Mouse (Mus musculus): ENCODE data around the gene Gfm2. TPM values are rescaled to one million over a fixed set of nuclear protein-coding genes. Genes with fewer than 3 reads are reported as not detected.

Gfm2 gene
- total RNA-seq, 2 experiments from 2014 or later, result 40.1 to 50.3 TPM

DNA sequence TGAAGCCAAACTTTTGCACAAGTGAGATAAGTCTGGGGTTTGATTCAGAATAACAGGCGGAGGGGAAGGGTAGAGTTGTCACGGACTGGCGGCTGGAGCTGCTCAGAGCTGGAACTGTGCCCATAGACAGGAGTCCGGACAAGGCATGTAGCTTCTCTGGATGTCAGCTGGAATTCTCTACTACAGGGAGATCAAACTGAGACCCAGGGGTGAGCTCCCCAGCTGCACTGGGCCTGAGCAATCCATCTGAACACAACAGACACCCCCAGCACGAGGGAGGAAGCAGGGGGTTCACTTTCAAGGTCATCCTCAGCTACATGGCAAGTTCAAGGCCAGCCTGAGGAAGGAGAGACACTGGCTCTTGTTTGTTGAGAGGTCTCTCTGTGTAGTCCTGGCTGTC lies 46.9 kb downstream of the Gfm2 start:
- ATAC-seq (replicated peaks; ENCODE audit: low FRiP score, low TSS enrichment, poor library complexity, severe bottlenecking), result peak; percentile 38; the same call in 1 of the 2 replicates

DNA sequence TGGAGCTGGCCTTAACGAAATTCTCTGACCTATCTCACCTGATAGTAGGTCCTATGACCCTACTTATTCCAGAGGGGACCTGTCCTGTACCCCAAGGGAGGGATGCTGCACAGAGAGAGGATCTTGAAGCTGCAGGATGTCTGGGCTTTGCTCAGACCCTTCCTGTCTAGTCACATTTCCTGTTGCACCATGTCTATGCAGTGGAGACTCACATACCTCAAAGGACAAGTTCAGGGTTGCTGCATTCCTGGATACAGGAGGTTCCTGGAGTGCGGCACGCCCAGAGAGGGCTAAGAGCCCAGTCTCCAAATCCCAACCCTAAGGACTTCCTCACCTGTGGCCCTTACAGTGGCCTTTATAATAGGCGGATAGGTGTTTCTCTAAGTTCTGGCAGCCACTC lies 48.6 kb downstream of the Gfm2 start:
- ATAC-seq (replicated peaks; ENCODE audit: low FRiP score, low TSS enrichment, poor library complexity, severe bottlenecking), result no peak

DNA sequence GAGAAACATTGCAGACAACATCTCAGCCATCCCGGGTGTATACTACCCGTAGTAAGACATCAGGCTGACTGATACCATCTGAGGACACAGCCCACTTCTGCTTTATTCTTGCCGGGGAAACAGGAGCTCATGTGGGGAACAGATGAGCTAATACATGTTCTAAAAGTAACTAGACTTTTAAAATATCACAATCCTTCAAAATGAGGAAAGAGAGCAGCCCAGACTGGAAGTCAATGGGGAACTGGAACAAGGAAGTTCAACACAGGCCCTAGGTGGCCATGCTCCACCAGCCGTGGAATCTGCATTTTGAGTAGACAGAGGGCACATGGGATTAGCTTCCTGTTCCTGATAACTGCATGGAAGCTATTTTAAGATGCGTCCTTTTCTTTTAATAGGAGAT lies 50.0 kb downstream of the Gfm2 start:
- ATAC-seq (replicated peaks; ENCODE audit: low FRiP score, low TSS enrichment, poor library complexity, severe bottlenecking), result no peak

DNA sequence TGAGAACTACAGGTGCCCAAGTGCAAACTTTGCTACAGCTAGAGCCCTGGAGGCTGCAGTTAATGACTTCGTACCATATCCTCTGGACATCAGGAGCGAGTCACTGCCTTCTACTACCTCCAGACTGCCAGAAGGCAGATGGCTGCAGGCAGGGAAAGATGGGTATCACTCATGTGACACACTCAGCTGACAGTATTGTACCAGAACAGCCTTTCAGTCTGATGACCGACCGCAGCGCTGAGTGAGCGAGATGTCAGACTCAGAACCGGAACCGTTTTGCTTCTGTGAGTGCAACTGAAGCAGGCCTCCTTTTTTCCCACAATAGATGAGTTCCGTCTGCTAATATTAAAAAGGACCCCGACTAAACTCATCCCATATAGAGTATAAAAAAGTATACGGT lies 54.9 kb downstream of the Gfm2 start:
- ATAC-seq (replicated peaks; ENCODE audit: low FRiP score, low TSS enrichment, poor library complexity, severe bottlenecking), result no peak

DNA sequence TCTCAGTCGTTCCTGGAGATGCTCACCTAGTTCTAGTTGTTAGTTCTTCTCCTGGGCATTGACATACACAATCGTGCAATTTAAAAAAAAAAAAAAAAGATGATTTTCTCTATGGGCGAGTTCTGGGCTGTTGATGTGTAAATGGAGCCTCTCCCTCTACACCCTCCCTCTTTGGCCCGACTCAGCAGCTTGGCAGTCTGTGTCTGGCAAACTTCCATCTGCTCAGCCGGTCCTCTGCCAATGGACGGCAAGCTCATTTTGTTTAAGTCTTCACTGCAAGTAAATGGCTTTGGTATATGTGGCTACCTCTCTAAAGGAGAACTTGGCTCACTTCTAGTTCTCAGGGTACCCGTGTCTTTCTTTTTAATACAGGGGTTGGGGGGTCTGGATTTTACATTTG lies 55.7 kb downstream of the Gfm2 start:
- ATAC-seq (replicated peaks; ENCODE audit: low FRiP score, low TSS enrichment, poor library complexity, severe bottlenecking), result no peak

DNA sequence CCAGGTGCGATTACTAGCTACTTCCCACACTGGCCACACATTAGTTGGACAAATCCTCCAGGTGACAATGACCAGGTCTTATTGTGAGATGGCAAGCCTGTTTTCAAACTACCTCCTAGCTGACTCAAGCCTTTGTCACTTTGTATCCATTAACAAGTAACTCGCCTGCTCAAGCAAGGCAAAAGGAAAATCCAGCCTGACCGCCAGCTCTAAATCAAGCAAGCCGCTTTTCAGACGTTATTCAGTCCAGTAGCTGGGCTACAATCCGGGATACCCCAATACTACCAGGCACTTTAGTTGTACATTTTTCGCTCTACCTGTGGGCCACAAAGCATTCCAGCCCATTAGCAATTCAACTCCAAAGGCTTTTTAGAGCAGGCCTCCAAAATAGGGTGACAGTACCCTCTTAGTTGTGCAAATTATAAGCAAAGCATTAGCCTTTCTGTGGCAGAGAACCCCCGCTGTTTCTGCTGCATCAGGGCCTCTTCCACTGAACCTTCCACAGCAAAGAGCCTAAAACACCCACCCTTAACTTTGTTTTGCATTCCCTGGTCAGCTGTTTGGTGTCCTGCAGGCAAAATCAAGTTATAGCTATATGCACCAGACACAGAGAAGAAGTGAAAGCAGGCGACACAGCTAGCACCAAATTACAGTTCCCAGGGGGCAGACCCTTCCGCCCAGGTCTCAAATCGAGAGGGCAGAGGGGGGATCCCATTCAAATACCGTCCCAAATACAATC lies 58.6 kb downstream of the Gfm2 start:
- no peak for ATAC-seq (replicated peaks; ENCODE audit: low FRiP score, low TSS enrichment, poor library complexity, severe bottlenecking)

DNA sequence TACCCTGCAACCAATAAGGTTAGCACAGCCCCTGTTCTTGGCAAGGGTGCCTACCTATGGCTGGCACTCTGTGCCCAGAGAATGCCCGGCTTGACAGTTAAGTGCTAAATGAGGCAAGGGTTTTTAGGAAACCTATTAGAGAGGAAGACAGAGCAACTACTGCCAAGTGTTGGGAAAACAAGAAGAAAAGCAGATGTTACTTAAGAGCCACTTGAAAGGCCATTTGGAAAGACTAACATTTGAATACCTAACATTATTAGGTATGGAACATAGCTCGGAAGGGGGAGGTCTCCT lies 59.1 kb downstream of the Gfm2 start:
- no peak for ATAC-seq (replicated peaks; ENCODE audit: low FRiP score, low TSS enrichment, poor library complexity, severe bottlenecking)

DNA sequence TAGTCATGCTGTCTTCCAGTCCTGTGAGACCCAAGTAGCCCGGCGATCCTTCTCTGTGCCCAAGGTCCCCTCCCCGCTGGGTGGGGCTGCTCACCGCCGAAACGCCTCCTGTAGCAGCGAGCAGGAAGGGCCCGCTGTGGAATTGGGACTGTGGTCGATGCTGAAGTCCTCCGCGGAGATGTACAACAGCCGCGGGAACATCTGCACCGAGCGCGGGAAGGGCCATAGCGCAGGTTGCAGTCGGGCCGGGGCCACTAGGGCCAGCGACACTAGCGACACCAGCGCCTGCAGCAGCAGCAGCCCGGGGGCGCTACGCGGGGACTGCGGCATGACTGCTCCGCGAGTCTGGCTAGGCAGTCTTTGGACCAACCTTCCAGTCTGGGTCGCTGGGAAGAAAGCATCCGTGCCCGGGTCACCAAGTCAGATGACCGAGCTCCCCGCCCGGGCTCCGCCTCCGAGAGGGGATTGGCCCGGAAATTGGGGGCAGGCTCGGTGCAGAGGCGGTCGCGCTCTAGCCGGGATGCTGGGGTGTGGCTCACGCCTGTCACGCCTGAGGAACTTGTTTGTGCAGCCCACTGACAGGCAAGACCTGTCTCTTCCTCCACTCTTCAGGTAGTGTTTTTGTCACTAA lies 60.3 kb downstream of the Gfm2 start, which contains the start of gene Hexb:
Gene Hexb (minus strand): TSS at position 426 of the 631 bp plus-strand sequence.
- peak; percentile 99 for ATAC-seq (replicated peaks; ENCODE audit: low FRiP score, low TSS enrichment, poor library complexity, severe bottlenecking)

DNA sequence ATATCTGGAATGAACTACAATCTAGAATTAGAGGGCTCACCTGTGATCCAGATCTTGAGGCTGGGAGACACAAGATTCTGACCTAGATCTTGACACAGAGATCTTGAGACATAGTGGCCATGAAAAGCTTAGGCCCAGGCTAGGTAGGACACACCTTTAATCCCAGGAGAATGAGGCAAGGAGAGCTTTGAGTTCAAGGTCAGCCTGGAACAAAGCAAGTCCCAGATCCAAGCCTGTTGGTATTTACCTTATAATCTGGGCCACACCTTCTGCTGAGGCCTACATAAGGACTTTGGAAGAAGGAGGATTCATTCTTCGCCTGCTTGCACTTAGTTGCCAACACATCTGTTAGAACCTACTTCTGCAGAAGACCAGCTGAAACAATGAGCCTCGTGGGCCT lies 61.4 kb downstream of the Gfm2 start:
- no peak for ATAC-seq (replicated peaks; ENCODE audit: low FRiP score, low TSS enrichment, poor library complexity, severe bottlenecking)

DNA sequence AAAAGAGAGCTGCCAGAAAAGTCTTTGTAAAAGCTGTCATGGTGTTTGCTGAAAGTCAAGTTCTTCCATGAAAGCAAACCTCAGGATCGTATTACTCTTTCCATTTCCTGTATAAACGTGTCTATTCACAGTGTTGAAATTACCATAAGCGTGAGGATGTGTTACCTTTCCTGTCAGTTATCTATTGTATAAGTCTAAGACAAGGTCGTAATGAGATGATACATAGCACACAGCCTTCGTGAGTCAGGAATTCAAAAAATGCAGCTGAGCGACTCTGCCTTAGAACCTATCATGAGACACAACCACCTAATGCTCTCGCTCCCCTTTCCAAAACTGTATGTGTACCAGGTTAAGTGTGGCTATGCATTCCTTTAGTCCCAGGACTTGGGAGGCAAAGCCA lies 63.3 kb downstream of the Gfm2 start:
- ATAC-seq (replicated peaks; ENCODE audit: low FRiP score, low TSS enrichment, poor library complexity, severe bottlenecking), result no peak

DNA sequence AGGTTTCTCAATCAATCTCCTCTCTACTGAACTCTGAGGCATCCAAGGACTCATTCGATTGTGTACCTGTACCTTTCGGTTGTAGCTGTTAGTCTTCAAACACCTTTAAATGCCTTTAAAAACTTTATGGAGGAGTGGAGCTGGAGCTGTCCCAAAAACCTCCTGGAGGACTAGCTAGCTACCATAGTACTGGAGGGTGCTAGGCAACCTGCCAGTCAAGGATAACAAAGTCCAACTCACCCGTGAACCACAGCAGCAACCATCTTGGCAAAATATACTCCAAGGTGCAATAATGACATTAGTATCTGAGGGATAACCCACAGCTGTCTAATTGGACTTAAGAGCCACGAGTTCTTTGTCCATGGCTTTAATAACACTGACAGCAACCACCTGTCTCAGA lies 64.2 kb downstream of the Gfm2 start:
- no peak for ATAC-seq (replicated peaks; ENCODE audit: low FRiP score, low TSS enrichment, poor library complexity, severe bottlenecking)

DNA sequence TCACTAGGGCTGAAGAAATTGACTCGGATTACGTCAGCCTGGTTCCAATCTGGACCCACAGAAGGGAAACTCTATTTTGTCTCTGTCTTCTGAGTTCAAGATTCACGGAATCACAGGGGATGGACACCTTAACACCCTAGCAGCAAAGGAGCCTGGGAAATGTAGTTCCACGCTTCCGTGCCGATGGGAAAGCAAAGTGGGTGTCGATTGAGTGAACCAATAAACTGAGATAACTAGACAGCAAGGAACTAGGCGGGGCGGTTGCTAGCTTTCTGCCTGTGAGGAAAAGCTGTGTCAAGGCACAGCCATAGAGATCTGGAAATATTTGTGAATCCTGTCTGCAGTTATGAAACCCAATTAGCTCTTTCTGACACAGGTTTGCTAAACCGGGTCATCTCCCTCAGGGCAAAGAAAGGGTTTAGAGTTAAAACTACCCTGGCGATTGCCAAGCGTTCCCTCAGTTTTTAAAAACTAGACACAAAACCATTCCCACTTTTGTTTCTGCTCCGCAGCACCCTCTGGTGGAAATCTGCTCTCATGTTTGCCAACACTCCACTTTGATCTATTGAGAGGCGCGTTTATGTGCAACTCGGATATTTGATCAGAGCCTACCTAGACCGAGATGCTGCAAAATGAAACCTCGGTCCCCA lies 67.4 kb downstream of the Gfm2 start:
- peak; percentile 93 for ATAC-seq (replicated peaks; ENCODE audit: low FRiP score, low TSS enrichment, poor library complexity, severe bottlenecking)

DNA sequence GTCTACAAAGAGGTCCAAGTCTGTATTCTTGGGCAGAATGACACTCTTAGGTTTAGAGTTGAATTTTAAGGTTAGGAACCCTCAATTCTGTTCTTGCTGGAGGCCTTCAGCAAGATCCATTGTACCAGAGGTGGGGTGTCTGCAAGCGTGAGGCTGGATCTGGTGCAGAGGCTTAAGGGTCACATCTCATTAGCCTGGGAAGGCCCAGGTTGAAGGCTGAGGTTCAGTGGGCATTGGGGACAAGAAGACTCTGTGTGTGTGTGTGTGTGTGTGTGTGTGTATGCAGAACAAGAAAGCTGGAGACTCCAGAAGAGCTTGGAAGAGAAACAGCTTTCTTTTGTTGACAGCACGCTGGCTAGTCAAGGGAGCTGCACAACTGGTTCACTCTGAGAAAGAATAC lies 68.3 kb downstream of the Gfm2 start:
- ATAC-seq (replicated peaks; ENCODE audit: low FRiP score, low TSS enrichment, poor library complexity, severe bottlenecking), result no peak

DNA sequence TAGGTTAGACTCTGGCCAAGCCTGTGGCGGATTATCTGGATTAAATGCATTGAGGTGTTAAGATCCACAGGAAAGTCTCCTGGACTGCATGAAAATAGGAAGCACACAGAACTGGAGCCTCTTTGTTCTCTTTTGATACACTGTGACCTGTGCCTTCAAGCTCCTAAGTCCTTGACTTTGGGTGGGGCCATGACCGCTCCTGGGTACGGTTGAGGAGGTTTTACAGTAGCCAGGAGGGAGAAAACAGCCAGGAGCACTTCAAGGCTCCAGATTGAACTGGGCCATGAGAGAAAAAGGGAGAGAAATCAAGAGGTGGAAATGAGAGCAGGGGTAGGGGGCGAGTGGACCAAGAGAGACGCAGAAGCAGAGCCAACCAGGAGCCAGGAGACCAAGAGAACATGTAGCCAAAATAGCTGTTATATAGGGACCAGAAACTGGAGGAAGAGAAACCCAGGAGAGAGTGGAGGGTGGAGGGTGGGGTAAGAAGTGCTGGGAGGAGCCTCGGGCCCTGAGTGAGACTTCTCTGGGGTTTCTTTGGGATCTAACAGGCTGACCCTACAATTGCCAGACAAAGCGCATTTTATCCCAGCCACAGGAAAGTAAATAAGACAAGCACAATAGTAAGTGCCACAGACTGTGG lies 69.9 kb downstream of the Gfm2 start:
- no peak for ATAC-seq (replicated peaks; ENCODE audit: low FRiP score, low TSS enrichment, poor library complexity, severe bottlenecking)

DNA sequence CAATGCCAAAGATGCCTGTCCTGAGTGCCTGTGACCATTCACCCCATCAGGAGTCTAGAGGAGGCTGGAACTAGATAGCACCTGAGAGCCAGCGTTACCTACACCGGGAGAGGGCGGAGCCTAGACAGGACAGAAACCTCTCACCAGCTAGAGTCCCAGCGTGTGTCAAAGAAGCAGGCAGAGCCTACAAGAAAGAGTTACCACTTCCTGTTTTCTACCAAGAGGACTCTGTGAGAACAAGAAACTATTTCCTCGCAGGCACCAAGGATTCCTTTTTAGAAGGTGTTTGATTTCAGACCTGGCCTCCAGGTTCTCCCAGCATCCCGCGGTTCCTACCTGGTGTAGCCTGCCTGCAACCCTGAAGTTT lies 70.4 kb downstream of the Gfm2 start:
- no peak for ATAC-seq (replicated peaks; ENCODE audit: low FRiP score, low TSS enrichment, poor library complexity, severe bottlenecking)

DNA sequence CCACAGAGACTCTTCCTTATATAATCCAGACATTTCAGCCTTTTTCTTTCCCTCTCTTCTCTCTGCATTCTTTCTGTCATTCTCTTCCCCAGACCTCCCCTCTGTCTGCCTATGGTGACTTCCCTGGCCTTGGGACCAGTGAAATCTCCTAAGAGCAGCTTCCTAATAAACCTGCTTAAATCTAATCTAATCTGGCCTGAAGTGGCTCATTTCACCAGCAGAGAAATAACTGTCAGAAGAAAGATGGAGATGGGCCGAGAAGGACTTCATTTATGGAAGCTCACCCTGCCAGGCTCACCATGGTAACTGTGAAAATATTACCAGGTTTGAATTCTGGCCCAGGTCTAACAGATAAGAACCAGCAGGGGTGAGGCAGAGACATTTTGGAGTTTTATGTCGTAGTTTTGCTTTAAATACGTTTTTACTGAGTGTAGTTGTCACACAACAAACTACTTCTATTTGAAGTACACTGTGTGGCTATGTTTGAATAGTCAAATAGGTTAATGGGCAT lies 70.8 kb downstream of the Gfm2 start:
- ATAC-seq (replicated peaks; ENCODE audit: low FRiP score, low TSS enrichment, poor library complexity, severe bottlenecking), result no peak

DNA sequence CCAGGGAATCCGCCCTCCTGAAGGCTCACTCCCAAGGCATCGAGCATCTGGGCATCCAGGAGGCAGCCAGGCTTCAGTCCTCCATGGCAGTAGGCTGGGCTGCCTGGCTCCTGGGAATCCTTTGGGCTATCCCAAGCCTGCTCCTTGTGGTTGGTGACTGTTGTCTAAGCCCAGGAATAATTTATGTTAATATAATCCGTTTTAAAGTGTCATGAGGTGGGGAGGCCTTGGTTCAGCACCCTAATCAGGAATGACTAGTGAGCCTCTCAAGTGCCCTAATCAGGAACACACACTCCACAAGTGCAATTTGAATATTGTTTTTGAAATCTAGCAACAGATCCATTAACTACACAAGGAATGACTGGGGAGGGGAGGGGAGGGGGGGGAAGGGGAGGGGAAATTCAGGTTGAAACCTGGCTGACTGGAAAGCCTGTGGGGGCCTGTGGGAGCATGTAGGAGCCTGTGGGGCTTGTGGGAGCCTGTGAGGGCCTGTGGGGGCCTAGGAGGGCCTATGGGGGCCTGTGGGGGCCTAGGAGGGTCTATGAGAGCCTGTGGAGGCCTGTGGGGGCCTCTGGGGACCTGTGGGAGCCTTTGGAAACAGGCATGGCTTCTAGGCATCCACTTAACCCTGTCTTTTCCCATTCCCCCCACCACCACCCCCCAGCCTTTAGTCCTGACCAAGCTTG lies 77.0 kb downstream of the Gfm2 start:
- no peak for ATAC-seq (replicated peaks; ENCODE audit: low FRiP score, low TSS enrichment, poor library complexity, severe bottlenecking)

DNA sequence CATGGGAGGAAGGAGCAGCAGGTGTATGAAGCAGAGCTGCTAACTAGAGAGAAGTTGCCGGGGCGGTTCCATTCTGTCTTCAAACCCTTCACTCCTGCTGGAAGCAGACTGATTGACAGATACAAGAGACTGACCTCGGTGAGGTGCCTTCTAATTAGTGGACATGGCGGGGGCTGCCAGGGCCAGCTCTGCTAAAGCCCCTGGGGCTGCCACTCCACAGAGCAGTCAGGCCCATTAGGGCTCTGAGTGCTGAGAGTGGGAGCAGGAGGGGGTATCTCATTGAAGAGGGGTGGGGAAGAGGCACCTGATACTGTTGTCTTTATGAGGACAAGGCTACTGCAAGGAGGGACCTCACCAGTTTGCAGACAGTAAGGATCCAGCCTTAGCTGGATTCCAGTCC lies 77.8 kb downstream of the Gfm2 start:
- no peak for ATAC-seq (replicated peaks; ENCODE audit: low FRiP score, low TSS enrichment, poor library complexity, severe bottlenecking)

DNA sequence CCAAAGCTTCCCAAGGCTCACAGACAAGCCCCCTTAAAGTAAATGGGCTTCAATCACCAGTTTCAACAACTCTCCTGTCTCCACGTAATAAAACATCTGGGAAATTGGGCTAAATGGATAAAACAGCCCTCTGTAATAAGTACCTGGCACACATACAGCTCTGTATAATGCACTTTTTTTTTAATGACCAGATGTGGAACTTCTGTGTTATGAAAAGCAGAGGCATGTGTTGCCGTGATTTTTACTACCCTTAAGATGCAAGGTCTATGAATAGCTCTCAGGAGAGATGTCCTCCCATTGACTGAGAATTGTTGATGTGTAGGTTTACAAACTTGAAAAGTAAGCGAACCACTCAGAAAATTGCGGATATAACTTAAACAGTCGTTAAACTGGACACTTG lies 78.5 kb downstream of the Gfm2 start:
- no peak for ATAC-seq (replicated peaks; ENCODE audit: low FRiP score, low TSS enrichment, poor library complexity, severe bottlenecking)

DNA sequence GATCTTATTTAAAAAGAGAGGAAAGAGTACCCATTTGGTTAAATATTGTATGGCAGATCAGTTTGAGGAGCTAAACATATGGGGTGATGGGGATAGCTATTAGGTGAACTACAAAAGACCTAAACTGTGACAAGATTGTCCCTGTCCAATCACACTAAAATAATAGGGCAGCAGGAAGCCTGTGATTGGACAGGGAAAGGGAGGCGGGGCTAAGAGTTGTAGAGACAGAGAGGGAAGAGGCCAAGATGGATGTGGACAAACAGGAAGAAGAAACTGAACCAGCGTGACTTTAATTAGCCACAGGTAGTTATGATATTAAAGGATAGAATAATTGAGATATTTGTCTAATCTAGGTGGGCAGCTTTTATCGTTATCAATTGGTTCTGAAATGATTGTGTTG lies 82.3 kb downstream of the Gfm2 start:
- no peak for ATAC-seq (replicated peaks; ENCODE audit: low FRiP score, low TSS enrichment, poor library complexity, severe bottlenecking)
